Mouse (Mus musculus): ENCODE results near the gene Bcl2a1a. TPM values are rescaled to one million over a fixed set of nuclear protein-coding genes. Genes with fewer than 3 reads are reported as not detected.
"Not testable (repeated sequence)": the region's sequence is repeated elsewhere in the genome, so short reads cannot be mapped to it uniquely, and the experiment has no call there.

Gene Bcl2a1a
- under 1 TPM in 1 of 2 experiments, not detected in 1; 0.46 TPM for polyA plus RNA-seq (2017; shearing (Covaris generic))

- ATAC-seq = peak; percentile 91
Measured at GRCm38 (mm10) chr9:88956670-88957153, at the start of gene Bcl2a1a. TSS of gene Bcl2a1a (plus strand) at chr9:88956900.

DNA sequence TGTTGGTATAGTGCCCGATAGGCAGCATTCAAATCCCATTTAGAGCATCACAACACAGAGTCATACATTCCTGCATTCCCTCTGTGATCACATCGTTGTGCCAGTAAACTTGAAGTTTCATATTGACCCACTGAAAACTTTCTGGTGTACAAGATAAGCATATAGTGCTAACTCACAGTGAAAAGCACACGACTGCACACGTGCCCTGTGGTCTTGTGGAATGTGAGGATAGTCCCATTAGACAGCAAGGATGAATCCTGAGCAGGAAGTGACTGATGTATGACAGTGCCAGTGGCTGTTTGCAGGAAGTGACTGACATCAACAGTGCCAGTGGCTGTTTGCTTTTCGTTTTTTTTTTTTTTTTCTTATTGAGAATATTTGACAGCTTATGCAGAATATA lies 40.1 kb upstream of the Bcl2a1a start:
- not testable (repeated sequence) for ATAC-seq

- ATAC-seq = peak; percentile 52
Measured at GRCm38 (mm10) chr9:88938312-88938711, 18.4 kb upstream of the Bcl2a1a start.

DNA sequence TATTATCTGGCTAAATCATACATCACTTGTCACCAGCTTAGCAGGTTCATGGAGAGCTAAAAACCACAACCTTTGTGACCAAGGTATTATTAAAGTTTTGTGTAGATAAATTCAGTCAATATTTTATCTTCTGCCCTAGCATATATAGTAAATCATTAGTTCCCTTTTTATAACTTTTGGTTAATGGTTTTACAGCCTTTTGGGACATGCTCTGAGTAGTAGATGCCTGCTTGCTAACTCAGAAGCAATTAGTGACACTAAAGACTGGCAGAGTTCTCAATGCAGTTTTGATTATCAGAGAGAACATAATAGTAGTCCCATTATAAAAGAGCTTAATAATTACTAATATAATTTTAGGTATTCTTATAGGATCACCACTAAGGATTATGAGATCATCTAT lies 5.2 kb upstream of the Bcl2a1a start:
- not testable (repeated sequence) for ATAC-seq

DNA sequence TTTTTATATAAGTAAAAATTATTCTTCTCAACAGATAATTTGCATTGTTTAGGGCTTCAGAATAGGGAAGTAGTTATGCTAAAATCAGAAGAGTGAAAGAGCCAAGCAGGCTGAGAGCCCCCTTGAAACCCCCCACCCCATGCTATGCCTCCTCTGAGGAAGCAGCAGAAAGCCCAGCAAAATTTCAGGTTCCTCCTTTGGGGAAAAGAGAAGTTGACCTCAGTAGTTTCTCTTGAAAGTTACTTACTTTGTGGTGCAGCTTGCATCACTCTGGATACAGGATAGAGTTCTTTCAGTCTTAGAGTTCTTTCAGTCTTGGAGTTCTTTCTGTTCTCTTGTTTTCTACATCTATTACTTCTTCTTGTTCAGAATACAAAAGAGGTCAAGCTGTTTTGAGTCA lies 3.5 kb upstream of the Bcl2a1a start:
- ATAC-seq = not testable (repeated sequence)

- ATAC-seq = not testable (repeated sequence)
Measured at GRCm38 (mm10) chr9:88955224-88955623, 1.5 kb upstream of the Bcl2a1a start.

GRCm38 (mm10) chr9:88956035-88956434 lies 665 bp upstream of the Bcl2a1a start:
- peak; percentile 40 for ATAC-seq

- no peak for ATAC-seq
Measured at GRCm38 (mm10) chr9:88958891-88959290, 2.2 kb downstream of the Bcl2a1a start.

DNA sequence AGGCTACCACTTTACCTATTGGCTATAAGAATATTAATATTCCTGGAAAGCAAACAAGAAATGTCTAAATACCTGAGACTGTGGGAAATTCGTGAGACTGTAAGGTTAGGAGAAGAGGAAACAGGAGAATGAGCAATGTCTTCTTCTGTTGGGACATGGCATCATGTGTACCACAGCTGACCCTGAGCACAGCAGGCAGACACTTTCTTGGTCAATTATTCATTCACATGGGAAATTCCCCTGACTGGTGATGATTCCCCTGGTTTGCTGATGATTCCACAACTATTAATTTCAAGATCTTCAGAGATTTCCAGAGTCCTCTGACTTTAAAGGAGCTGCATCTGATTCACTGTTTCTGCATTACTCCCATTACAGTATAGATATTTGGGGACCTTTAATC lies 3.3 kb downstream of the Bcl2a1a start:
- not testable (repeated sequence) for ATAC-seq

- not testable (repeated sequence) for ATAC-seq
Measured at GRCm38 (mm10) chr9:88966462-88966861, 9.8 kb downstream of the Bcl2a1a start.

DNA sequence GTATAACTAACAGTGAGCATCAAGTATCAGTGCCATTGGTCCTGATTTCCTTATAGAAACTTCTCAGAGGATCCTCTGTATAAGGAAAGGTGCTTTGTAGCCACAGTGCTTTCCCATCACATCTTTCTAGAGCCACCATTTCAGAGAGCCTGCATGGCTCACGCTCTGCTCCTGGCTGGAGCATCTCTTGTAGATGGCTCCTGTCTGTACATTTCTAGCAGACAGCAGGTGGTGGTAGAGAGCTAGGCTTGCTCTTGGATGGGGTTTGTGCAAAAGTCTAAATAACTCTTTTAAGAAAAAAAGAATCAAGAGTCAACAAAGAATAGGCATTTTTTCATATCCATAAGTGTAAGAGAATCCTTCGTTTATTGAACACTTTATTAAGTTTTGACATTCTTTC lies 12.8 kb downstream of the Bcl2a1a start:
- not testable (repeated sequence) for ATAC-seq

DNA sequence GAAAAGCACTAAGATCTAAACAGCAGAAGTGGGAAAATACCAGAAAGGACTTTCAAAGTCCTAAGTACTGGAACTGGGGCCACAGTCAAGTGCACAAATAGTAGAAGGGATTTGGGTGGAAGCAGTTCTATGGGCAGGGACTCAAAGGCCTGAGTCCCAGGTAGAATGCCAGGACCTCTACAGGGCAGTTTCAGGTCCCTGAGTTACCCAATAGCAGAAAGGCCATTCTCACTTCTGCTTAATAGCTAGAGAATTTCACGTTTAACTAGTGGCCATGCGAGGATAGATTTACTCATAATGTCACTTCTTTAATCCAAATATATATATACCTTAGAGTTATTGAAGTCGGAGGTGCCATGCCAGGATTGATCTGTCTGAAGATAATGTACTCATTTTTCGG lies 20.2 kb downstream of the Bcl2a1a start:
- ATAC-seq = not testable (repeated sequence)

DNA sequence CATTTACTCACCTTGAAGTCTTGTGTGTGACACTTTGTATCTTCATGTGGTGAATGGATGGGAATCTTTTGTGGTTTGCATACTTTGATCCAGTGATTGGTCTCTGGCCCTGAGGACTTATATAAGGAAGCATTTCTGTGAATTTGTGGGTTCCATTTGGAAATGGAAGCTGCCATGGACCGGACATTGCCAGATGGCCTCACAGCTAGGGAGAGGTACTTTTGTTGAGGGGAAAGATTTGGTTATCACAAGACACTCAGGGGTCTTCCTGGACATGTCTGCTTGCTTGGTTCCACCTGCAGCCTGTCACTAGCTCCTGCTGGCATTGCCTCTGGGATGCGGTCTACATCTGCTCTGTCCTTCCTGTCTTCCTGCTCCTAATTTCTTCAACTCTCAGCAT lies 23.1 kb downstream of the Bcl2a1a start:
- ATAC-seq = not testable (repeated sequence)

DNA sequence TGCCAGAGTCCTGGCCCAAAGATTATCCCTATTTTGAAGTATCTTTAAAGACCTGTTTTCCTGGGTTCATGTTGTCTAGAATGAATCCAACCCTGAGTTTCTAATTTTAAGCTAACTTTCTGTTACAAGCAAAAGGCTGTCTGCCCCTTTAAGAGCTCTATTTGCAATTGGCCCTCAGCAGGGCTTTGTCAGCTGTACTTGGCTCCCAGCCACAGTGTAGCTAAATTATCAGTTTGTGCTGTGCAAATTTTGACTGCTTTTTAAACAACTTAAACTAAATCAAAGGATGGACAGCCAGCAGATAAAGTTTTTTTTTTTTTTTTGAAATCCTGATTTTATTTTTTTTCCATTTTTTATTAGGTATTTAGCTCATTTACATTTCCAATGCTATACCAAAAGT lies 44.8 kb downstream of the Bcl2a1a start:
- not testable (repeated sequence) for ATAC-seq

Other genes with a start within 250 kb of the Bcl2a1a start
- 100 to 1,000 TPM in 1 of 2 experiments, 10 to 100 TPM in 1; 95.6 to 109 TPM for gene Mthfsl, start 236.6 kb upstream of the Bcl2a1a start, polyA plus RNA-seq (2017; shearing (Covaris generic))
- gene Bcl2a1d, start 225.0 kb upstream of the Bcl2a1a start, polyA plus RNA-seq (2017; shearing (Covaris generic)) = 100 to 1,000 TPM in 1 of 2 experiments, 10 to 100 TPM in 1; 91.4 to 139 TPM
- gene Trim43c, start 117.7 kb upstream of the Bcl2a1a start, polyA plus RNA-seq (2017; shearing (Covaris generic)) = under 1 TPM in 1 of 2 experiments, not detected in 1; 0.22 TPM
- gene Trim43b, start 135.9 kb downstream of the Bcl2a1a start, polyA plus RNA-seq (2017; shearing (Covaris generic)) = under 1 TPM in 1 of 2 experiments, not detected in 1; 0.29 TPM
- gene Bcl2a1b, start 242.3 kb downstream of the Bcl2a1a start, polyA plus RNA-seq (2017; shearing (Covaris generic)) = 100 to 1,000 TPM; 267 to 340 TPM
- 10 to 100 TPM in 1 of 2 experiments, 1 to 10 TPM in 1; 1.7 to 35.6 TPM for gene Gm29094, start 242.5 kb downstream of the Bcl2a1a start, polyA plus RNA-seq (2017; shearing (Covaris generic))

Data from activated CD4-positive, CD25-positive, alpha-beta regulatory T cell, adult 4 months (primary cell).